Mouse (Mus musculus): ENCODE data around the gene Nup160. TPM values are rescaled to one million over a fixed set of nuclear protein-coding genes. Genes with fewer than 3 reads are reported as not detected.

Nup160 gene
- polyA plus RNA-seq, 1 experiment from 2014 or later: 19.8 TPM

- WGBS: 68% methylated on average over 5 of the region's 5 CpGs
- H3K4me2 ChIP-seq (ENCODE audit: low read length): no peak overlapping the region
- no peak overlapping the region for H3K4me3 ChIP-seq (ENCODE audit: low read length)
- no peak for ATAC-seq
- no peaks in the 10 kb centered on the region for H3K4me1 ChIP-seq (ENCODE audit: control insufficient read depth, insufficient read depth, low read depth, low read length)
- no peaks in the 10 kb centered on the region for H3K9me3 ChIP-seq (ENCODE audit: control insufficient read depth, low read length)
- no peaks in the 10 kb centered on the region for H3K36me3 ChIP-seq (ENCODE audit: control insufficient read depth, insufficient read depth, low read length)
- H3K9ac ChIP-seq (ENCODE audit: low read depth, low read length): no peak overlapping the region
- H3K27ac ChIP-seq (ENCODE audit: low read depth, low read length): no peak overlapping the region
- H3K27me3 ChIP-seq (replicated peaks; ENCODE audit: control insufficient read depth, insufficient read depth, low read length): no peaks in the 10 kb centered on the region
These were observed 37.0 kb upstream of the Nup160 start for GRCm38 (mm10) chr2:90639747-90640699.

GRCm38 (mm10) chr2:90641007-90641709 is 35.9 kb upstream of the Nup160 start:
- WGBS: 75% methylated on average over 10 of the region's 10 CpGs
- no peaks in the 10 kb centered on the region for H3K36me3 ChIP-seq (ENCODE audit: control insufficient read depth, insufficient read depth, low read length)
- no peaks in the 10 kb centered on the region for H3K27me3 ChIP-seq (replicated peaks; ENCODE audit: control insufficient read depth, insufficient read depth, low read length)
- H3K27ac ChIP-seq (ENCODE audit: low read depth, low read length): no peak overlapping the region
- H3K4me2 ChIP-seq (ENCODE audit: low read length): no peak overlapping the region
- ATAC-seq: no peak
- no peaks in the 10 kb centered on the region for H3K9me3 ChIP-seq (ENCODE audit: control insufficient read depth, low read length)
- H3K4me1 ChIP-seq (ENCODE audit: control insufficient read depth, insufficient read depth, low read depth, low read length): no peaks in the 10 kb centered on the region
- H3K4me3 ChIP-seq (ENCODE audit: low read length): no peak overlapping the region
- H3K9ac ChIP-seq (ENCODE audit: low read depth, low read length): no peak overlapping the region

- Histone ChIP-seq H3K9me3 (ENCODE audit: control insufficient read depth, low read length) (no peaks in the 10 kb centered on the region), H3K4me1 (ENCODE audit: control insufficient read depth, insufficient read depth, low read depth, low read length) (no peaks in the 10 kb centered on the region), H3K36me3 (ENCODE audit: control insufficient read depth, insufficient read depth, low read length) (no peaks in the 10 kb centered on the region), H3K27me3 (replicated peaks; ENCODE audit: control insufficient read depth, insufficient read depth, low read length) (no peaks in the 10 kb centered on the region), H3K27ac (ENCODE audit: low read depth, low read length) (no peak overlapping the region), H3K9ac (ENCODE audit: low read depth, low read length) (no peak overlapping the region), H3K4me3 (ENCODE audit: low read length) (no peak overlapping the region), H3K4me2 (ENCODE audit: low read length) (no peak overlapping the region)
- WGBS: 92% methylated on average over 4 of the region's 4 CpGs
- ATAC-seq: no peak
These were observed 35.3 kb upstream of the Nup160 start for GRCm38 (mm10) chr2:90641710-90642039.

GRCm38 (mm10) chr2:90647084-90647483 is 29.9 kb upstream of the Nup160 start:
- WGBS: 83% methylated on average over 6 of the region's 6 CpGs
- Histone ChIP-seq H3K27me3 (replicated peaks; ENCODE audit: control insufficient read depth, insufficient read depth, low read length) (no peaks in the 10 kb centered on the region), H3K4me2 (ENCODE audit: low read length) (no peak overlapping the region), H3K9ac (ENCODE audit: low read depth, low read length) (no peak overlapping the region), H3K4me1 (ENCODE audit: control insufficient read depth, insufficient read depth, low read depth, low read length) (no peaks in the 10 kb centered on the region), H3K9me3 (ENCODE audit: control insufficient read depth, low read length) (no peaks in the 10 kb centered on the region), H3K36me3 (ENCODE audit: control insufficient read depth, insufficient read depth, low read length) (no peaks in the 10 kb centered on the region), H3K4me3 (ENCODE audit: low read length) (no peak overlapping the region), H3K27ac (ENCODE audit: low read depth, low read length) (no peak overlapping the region)
- ATAC-seq: no peak

- Histone ChIP-seq H3K4me1 (ENCODE audit: control insufficient read depth, insufficient read depth, low read depth, low read length) (no peaks in the 10 kb centered on the region), H3K4me3 (ENCODE audit: low read length) (no peak overlapping the region), H3K4me2 (ENCODE audit: low read length) (no peak overlapping the region), H3K9ac (ENCODE audit: low read depth, low read length) (no peak overlapping the region), H3K27ac (ENCODE audit: low read depth, low read length) (no peak overlapping the region), H3K27me3 (replicated peaks; ENCODE audit: control insufficient read depth, insufficient read depth, low read length) (no peaks in the 10 kb centered on the region), H3K9me3 (ENCODE audit: control insufficient read depth, low read length) (no peaks in the 10 kb centered on the region), H3K36me3 (ENCODE audit: control insufficient read depth, insufficient read depth, low read length) (no peaks in the 10 kb centered on the region)
- 91% methylated on average over 3 of the region's 3 CpGs for WGBS
- ATAC-seq: no peak
These were observed 27.6 kb upstream of the Nup160 start for GRCm38 (mm10) chr2:90649405-90649804.

GRCm38 (mm10) chr2:90649965-90650364 is 27.1 kb upstream of the Nup160 start:
- Histone ChIP-seq H3K4me2 (ENCODE audit: low read length) (no peak overlapping the region), H3K36me3 (ENCODE audit: control insufficient read depth, insufficient read depth, low read length) (no peaks in the 10 kb centered on the region), H3K9me3 (ENCODE audit: control insufficient read depth, low read length) (no peaks in the 10 kb centered on the region), H3K27ac (ENCODE audit: low read depth, low read length) (no peak overlapping the region), H3K4me3 (ENCODE audit: low read length) (no peak overlapping the region), H3K4me1 (ENCODE audit: control insufficient read depth, insufficient read depth, low read depth, low read length) (no peaks in the 10 kb centered on the region), H3K9ac (ENCODE audit: low read depth, low read length) (no peak overlapping the region), H3K27me3 (replicated peaks; ENCODE audit: control insufficient read depth, insufficient read depth, low read length) (no peaks in the 10 kb centered on the region)
- WGBS: 75% methylated on average over 4 of the region's 4 CpGs
- ATAC-seq: no peak

GRCm38 (mm10) chr2:90652101-90652500 is 24.9 kb upstream of the Nup160 start:
- Histone ChIP-seq H3K27ac (ENCODE audit: low read depth, low read length) (no peak overlapping the region), H3K9me3 (ENCODE audit: control insufficient read depth, low read length) (no peaks in the 10 kb centered on the region), H3K4me1 (ENCODE audit: control insufficient read depth, insufficient read depth, low read depth, low read length) (no peaks in the 10 kb centered on the region), H3K4me3 (ENCODE audit: low read length) (no peak overlapping the region), H3K9ac (ENCODE audit: low read depth, low read length) (no peak overlapping the region), H3K27me3 (replicated peaks; ENCODE audit: control insufficient read depth, insufficient read depth, low read length) (no peaks in the 10 kb centered on the region), H3K36me3 (ENCODE audit: control insufficient read depth, insufficient read depth, low read length) (no peaks in the 10 kb centered on the region), H3K4me2 (ENCODE audit: low read length) (no peak overlapping the region)
- 93% methylated on average over 7 of the region's 10 CpGs for WGBS
- no peak for ATAC-seq

- H3K4me1 ChIP-seq (ENCODE audit: control insufficient read depth, insufficient read depth, low read depth, low read length): no peaks in the 10 kb centered on the region
- no peak overlapping the region for H3K4me3 ChIP-seq (ENCODE audit: low read length)
- no peaks in the 10 kb centered on the region for H3K9me3 ChIP-seq (ENCODE audit: control insufficient read depth, low read length)
- no peak overlapping the region for H3K9ac ChIP-seq (ENCODE audit: low read depth, low read length)
- no peak for ATAC-seq
- no peak overlapping the region for H3K4me2 ChIP-seq (ENCODE audit: low read length)
- WGBS: 70% methylated on average over 4 of the region's 4 CpGs
- H3K27ac ChIP-seq (ENCODE audit: low read depth, low read length): no peak overlapping the region
- no peaks in the 10 kb centered on the region for H3K36me3 ChIP-seq (ENCODE audit: control insufficient read depth, insufficient read depth, low read length)
- no peaks in the 10 kb centered on the region for H3K27me3 ChIP-seq (replicated peaks; ENCODE audit: control insufficient read depth, insufficient read depth, low read length)
These were observed 24.0 kb upstream of the Nup160 start for GRCm38 (mm10) chr2:90652993-90653392.

GRCm38 (mm10) chr2:90655449-90655848 is 21.6 kb upstream of the Nup160 start:
- 79% methylated on average over 6 of the region's 6 CpGs for WGBS
- H3K4me2 ChIP-seq (ENCODE audit: low read length): no peak overlapping the region
- H3K36me3 ChIP-seq (ENCODE audit: control insufficient read depth, insufficient read depth, low read length): no peaks in the 10 kb centered on the region
- no peak overlapping the region for H3K9ac ChIP-seq (ENCODE audit: low read depth, low read length)
- H3K9me3 ChIP-seq (ENCODE audit: control insufficient read depth, low read length): no peaks in the 10 kb centered on the region
- H3K27me3 ChIP-seq (replicated peaks; ENCODE audit: control insufficient read depth, insufficient read depth, low read length): no peaks in the 10 kb centered on the region
- H3K4me1 ChIP-seq (ENCODE audit: control insufficient read depth, insufficient read depth, low read depth, low read length): no peaks in the 10 kb centered on the region
- no peak for ATAC-seq
- no peak overlapping the region for H3K27ac ChIP-seq (ENCODE audit: low read depth, low read length)
- no peak overlapping the region for H3K4me3 ChIP-seq (ENCODE audit: low read length)

All from hindbrain, embryonic 16.5 days (tissue).